Mouse (Mus musculus): ENCODE data around the gene Vmn1r18. TPM values are rescaled to one million over a fixed set of nuclear protein-coding genes. Genes with fewer than 3 reads are reported as not detected.

Gene Vmn1r18
- polyA plus RNA-seq, 1 experiment from 2014 or later: not detected

DNA sequence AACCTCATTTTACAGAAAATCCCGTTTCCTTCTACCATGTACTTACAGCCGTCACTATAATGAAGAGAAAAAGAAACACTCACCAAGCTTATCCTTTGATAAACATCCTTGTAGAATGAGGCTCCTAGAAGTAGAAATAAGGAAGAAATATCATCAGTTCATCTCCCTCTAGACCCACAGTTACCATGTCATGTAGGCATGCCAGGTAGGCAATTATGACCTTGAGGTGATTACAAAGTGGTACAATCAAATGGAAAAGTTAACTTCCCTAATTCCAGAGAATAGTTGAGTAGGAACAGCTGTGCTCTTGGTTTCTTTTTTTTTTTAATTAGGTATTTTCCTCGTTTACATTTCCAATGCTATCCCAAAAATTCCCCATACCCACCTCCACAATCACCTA, 66.2 kb downstream of the Vmn1r18 start, which contains the start of gene Vmn1r16:
Vmn1r16 (minus strand) TSS at position 101 of the 400 bp plus-strand sequence.
- H3K4me2 ChIP-seq: no peak within 1 kb of the TSS
- 75% methylated on average over 3 of the region's 3 CpGs for WGBS
- H3K4me1 ChIP-seq (ENCODE audit: insufficient read depth): no peaks in the 10 kb centered on the region
- no peaks in the 10 kb centered on the region for H3K27me3 ChIP-seq (ENCODE audit: insufficient read depth, low read length)
- TF ChIP-seq CTCF (IDR thresholded peaks at IDR 0.05; ENCODE audit: low read depth): no peak
- DNase-seq (no peak), ATAC-seq (ENCODE audit: insufficient read depth) (no peak)
- no peak within 1 kb of the TSS for H3K9ac ChIP-seq
- no peak within 1 kb of the TSS for H3K4me3 ChIP-seq (ENCODE audit: low read depth, low read length)
- no peaks in the 10 kb centered on the region for H3K36me3 ChIP-seq (ENCODE audit: insufficient read depth)
- H3K27ac ChIP-seq (ENCODE audit: low read depth): no peak within 1 kb of the TSS
- H3K9me3 ChIP-seq (ENCODE audit: low read depth, low read length): no peaks in the 10 kb centered on the region

Other genes with a start within 250 kb of the Vmn1r18 start
- not detected in 2 replicates for gene Vmn1r12, start 238.9 kb downstream of the Vmn1r18 start, polyA plus RNA-seq (2014; fragmentation: Nextera tagmentation; extraction: Ambion mirVana)
- gene Vmn1r13, start 192.5 kb downstream of the Vmn1r18 start, polyA plus RNA-seq (2014; fragmentation: Nextera tagmentation; extraction: Ambion mirVana): not detected in 2 replicates
- gene Vmn1r14, start 164.1 kb downstream of the Vmn1r18 start, polyA plus RNA-seq (2014; fragmentation: Nextera tagmentation; extraction: Ambion mirVana): not detected in 2 replicates
- gene Vmn1r15, start 137.8 kb downstream of the Vmn1r18 start, polyA plus RNA-seq (2014; fragmentation: Nextera tagmentation; extraction: Ambion mirVana): not detected in 2 replicates
- gene Vmn1r16, start 66.3 kb downstream of the Vmn1r18 start, polyA plus RNA-seq (2014; fragmentation: Nextera tagmentation; extraction: Ambion mirVana): not detected in 2 replicates
- not detected in 2 replicates for gene Vmn1r17, start 32.1 kb downstream of the Vmn1r18 start, polyA plus RNA-seq (2014; fragmentation: Nextera tagmentation; extraction: Ambion mirVana)
- not detected in 2 replicates for gene Vmn1r19, start 8.0 kb upstream of the Vmn1r18 start, polyA plus RNA-seq (2014; fragmentation: Nextera tagmentation; extraction: Ambion mirVana)
- gene Vmn1r20, start 33.1 kb upstream of the Vmn1r18 start, polyA plus RNA-seq (2014; fragmentation: Nextera tagmentation; extraction: Ambion mirVana): not detected in 2 replicates
- 4.7 and 6.0 TPM in 2 replicates for gene Ppm1k, start 139.7 kb upstream of the Vmn1r18 start, polyA plus RNA-seq (2014; fragmentation: Nextera tagmentation; extraction: Ambion mirVana)
- gene Herc6, start 185.2 kb upstream of the Vmn1r18 start, polyA plus RNA-seq (2014; fragmentation: Nextera tagmentation; extraction: Ambion mirVana): 3.7 and 3.9 TPM in 2 replicates